Mouse (Mus musculus) intestine, embryonic 14.5 days (tissue): ENCODE results near the gene Pnpla6. TPM values are rescaled to one million over a fixed set of nuclear protein-coding genes. Genes with fewer than 3 reads are reported as not detected.

ENCODE experiments used
- ATAC-seq: fragments of 200-750 bp; cut with Nextera tagmentation; replicated peaks from 2 replicates; pipeline ENCODE4 v1.8.0; 2017; ENCODE audit warnings: low read depth, moderate number of reproducible peaks, moderate TSS enrichment, moderate library complexity; ENCODE audit not compliant: low FRiP score, low TSS enrichment
- DNase-seq: peaks from one replicate; pipeline ENCODE4 v3.0.0-alpha.2; 2018; ENCODE audit warnings: low spot score
- H3K27ac ChIP-seq: fragments of 300-500 bp; sonication (generic); 2 replicates; pipeline ENCODE4 v1.5.1; 2014; ENCODE audit warnings: low read depth, mild to moderate bottlenecking, control low read depth
- H3K27me3 ChIP-seq: fragments of 300-500 bp; sonication (generic); replicated peaks from 2 replicates; pipeline ENCODE4 v1.6.1; 2014; ENCODE audit warnings: low read length, control low read depth; ENCODE audit not compliant: control insufficient read depth, insufficient read depth
- H3K36me3 ChIP-seq: fragments of 300-500 bp; sonication (generic); 2 replicates; pipeline ENCODE4 v1.6.1; 2014; ENCODE audit warnings: low read length, control low read depth; ENCODE audit not compliant: control insufficient read depth, insufficient read depth
- H3K4me1 ChIP-seq: fragments of 300-500 bp; sonication (generic); replicated peaks from 2 replicates; pipeline ENCODE4 v1.6.1; 2014; ENCODE audit warnings: low read length, control low read depth, mixed read lengths; ENCODE audit not compliant: control insufficient read depth, insufficient read depth
- H3K4me2 ChIP-seq: fragments of 300-500 bp; sonication (generic); 2 replicates; pipeline ENCODE4 v1.6.1; 2014; ENCODE audit warnings: low read length
- H3K4me3 ChIP-seq: fragments of 300-500 bp; sonication (generic); 2 replicates; pipeline ENCODE4 v1.5.1; 2014; ENCODE audit warnings: low read depth, low read length, control low read depth, mixed read lengths
- H3K9ac ChIP-seq: fragments of 300-500 bp; sonication (generic); 2 replicates; pipeline ENCODE4 v1.6.1; 2014; ENCODE audit warnings: mild to moderate bottlenecking, low read length
- H3K9me3 ChIP-seq: fragments of 300-500 bp; sonication (generic); 2 replicates; pipeline ENCODE4 v1.6.1; 2016; ENCODE audit warnings: low read length, control low read depth; ENCODE audit not compliant: control insufficient read depth
- whole genome bisulfite sequencing: fragments of 180-500 bp; shearing (Covaris S2); extraction: QIAGEN DNeasy Blood & Tissue Kit; methylation state at CpG from one replicate; pipeline ENCODE4 v1.1.7; 2014; 5-methylcytosine and 5-hydroxymethylcytosine counted together
- polyA plus RNA-seq: library from polyadenylated mRNA; unstranded; fragments of >200 nt; fragmentation: Nextera tagmentation; extraction: Ambion mirVana; gene quantifications from 2 replicates; pipeline ENCODE4 v1.2.1, GENCODE M21; 2014

The Pnpla6 gene
- polyA plus RNA-seq, 1 experiment from 2014 or later: 26.7 TPM

DNA sequence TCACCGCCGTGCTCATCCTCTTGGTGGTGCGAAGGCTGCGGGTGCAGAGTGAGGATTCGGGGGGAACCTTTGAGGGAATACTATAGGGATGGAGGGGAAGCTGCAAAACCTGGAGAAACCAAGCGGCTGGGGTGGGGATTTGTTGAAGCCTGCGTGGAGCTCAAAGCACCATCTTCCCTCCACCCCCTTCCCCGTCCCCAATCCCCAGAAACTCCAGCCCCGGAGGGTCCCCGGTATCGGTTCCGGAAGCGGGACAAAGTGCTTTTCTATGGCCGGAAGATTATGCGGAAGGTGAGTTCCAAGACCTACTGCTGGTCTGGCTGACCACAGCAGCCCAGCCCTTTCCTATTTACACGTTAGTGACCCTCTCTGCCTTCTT is 1.9 kb downstream of the Pnpla6 start:
- Histone ChIP-seq H3K4me2 (peak overlapping the region; percentile 63), H3K9ac (peak overlapping the region; percentile 61), H3K36me3 (peaks cover 19% of the 10 kb centered on the region), H3K27ac (peak overlapping the region; percentile 74; the same call in 1 of the 2 replicates), H3K27me3 (no peaks in the 10 kb centered on the region), H3K9me3 (no peaks in the 10 kb centered on the region), H3K4me1 (no peaks in the 10 kb centered on the region), H3K4me3 (peak overlapping the region; percentile 73)
- DNase-seq: no peak
- ATAC-seq: no peak
- WGBS: 4% methylated on average over 16 of the region's 16 CpGs

DNA sequence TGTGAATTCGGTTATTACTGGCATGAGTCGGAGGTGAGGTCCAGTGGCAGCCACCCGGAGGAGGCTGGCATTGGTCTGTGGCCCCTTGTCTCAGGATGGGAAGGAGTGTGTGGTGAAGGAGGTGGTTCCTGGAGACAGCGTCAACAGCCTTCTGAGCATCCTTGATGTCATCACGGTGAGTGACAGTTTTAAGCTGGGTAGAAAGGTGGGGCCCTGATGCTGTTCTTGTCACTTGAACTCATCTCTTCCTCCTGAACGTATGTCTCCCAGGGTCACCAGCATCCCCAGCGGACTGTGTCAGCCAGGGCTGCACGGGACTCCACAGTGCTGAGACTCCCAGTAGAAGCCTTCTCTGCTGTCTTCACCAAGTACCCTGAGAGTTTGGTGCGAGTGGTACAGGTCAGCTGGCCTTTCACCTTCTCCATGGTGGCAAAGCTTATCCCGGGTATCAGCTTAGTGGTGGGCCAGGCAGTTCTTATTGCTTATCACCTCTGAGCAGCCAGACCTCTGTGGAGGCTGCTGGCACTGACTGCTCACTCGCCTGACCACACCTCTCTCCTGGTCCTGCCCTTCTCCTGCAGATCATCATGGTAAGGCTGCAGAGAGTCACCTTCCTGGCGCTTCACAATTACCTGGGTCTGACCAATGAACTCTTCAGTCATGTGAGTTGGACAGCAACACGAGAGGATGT is 7.0 kb downstream of the Pnpla6 start:
- no peak overlapping the region for H3K4me3 ChIP-seq
- H3K9ac ChIP-seq: no peak overlapping the region
- no peak for DNase-seq
- no peak overlapping the region for H3K27ac ChIP-seq
- H3K4me2 ChIP-seq: no peak overlapping the region
- no peaks in the 10 kb centered on the region for H3K27me3 ChIP-seq
- no peak for ATAC-seq
- WGBS: 90% methylated on average over 13 of the region's 13 CpGs
- H3K4me1 ChIP-seq: no peaks in the 10 kb centered on the region
- peaks cover 30% of the 10 kb centered on the region for H3K36me3 ChIP-seq
- no peaks in the 10 kb centered on the region for H3K9me3 ChIP-seq

DNA sequence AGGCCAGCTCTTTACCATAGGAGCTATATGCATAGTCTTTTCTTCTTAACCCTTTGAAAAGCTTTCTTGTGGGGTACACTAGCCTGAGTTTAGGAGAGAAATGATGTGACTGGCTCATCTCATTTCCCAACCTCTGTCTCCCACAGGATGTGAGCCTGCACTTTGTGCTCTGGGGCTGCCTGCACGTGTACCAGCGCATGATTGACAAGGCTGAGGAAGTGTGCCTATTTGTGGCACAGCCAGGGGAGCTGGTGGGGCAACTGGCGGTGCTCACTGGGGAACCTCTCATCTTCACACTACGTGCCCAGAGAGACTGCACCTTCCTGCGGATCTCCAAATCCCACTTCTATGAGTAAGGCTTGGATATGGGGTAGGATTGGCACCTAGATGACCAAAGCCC is 15.6 kb downstream of the Pnpla6 start:
- Histone ChIP-seq H3K36me3 (peaks cover 35% of the 10 kb centered on the region), H3K9ac (no peak overlapping the region), H3K4me1 (no peaks in the 10 kb centered on the region), H3K9me3 (no peaks in the 10 kb centered on the region), H3K27me3 (no peaks in the 10 kb centered on the region), H3K4me2 (no peak overlapping the region), H3K4me3 (no peak overlapping the region), H3K27ac (no peak overlapping the region)
- ATAC-seq (no peak), DNase-seq (no peak)
- 89% methylated on average over 5 of the region's 5 CpGs for WGBS

DNA sequence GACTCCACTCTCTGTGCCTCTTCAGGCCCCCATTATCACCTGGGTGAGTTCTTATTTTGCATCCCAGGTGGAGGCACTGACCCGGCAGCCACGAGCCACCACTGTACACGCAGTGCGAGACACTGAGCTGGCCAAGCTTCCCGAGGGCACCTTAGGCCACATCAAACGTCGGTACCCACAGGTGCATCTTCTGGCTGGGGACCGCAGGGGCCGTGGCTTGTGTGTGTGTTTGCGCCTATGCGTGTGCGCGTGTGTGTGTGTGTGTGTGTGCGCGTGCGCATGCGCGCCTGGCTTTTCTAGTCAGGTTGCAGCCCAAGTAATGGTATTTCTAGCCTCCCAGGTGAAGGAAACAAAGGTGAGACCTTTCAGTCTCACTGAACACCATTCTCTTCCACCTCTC is 16.8 kb downstream of the Pnpla6 start:
- no peaks in the 10 kb centered on the region for H3K9me3 ChIP-seq
- no peak overlapping the region for H3K4me2 ChIP-seq
- DNase-seq: no peak
- H3K27me3 ChIP-seq: no peaks in the 10 kb centered on the region
- no peaks in the 10 kb centered on the region for H3K4me1 ChIP-seq
- no peak overlapping the region for H3K4me3 ChIP-seq
- no peak overlapping the region for H3K27ac ChIP-seq
- H3K9ac ChIP-seq: no peak overlapping the region
- no peak for ATAC-seq
- peaks cover 45% of the 10 kb centered on the region for H3K36me3 ChIP-seq
- 92% methylated on average over 18 of the region's 18 CpGs for WGBS

DNA sequence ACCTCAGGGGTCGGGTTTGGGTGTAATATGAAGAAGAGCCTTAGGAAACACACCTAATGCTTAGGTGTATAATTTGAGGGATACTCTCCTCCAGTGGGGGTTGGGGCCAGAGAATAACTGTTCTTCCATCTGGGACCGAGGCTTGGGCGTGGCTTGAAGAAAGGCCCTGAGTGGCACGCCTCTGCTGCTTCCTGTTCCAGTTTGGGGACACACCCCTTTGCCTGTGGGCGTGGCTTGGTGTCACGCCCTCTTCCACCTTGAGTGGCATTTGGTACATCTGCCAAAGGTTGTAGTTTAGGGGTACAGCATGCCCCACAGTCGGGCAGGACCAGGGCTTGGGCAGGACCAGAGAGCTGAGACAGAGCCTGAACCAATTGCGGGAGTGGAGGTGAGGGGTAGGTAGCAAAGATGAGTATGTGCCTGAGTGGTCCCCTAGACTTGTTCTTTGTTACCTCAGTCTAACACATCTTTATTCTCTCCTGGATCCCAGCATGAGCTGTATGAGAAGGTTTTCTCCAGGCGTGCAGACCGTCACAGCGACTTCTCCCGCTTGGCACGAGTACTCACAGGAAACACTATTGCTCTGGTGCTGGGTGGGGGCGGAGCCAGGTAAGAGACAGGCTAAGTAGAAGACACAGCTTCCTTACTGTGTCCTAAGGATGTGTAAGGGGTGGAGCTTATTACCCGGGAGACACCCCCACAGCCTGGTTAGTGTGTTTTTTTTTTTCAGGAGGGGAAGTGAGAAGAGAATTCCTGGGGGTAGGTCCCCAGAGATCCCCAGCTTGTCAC is 21.1 kb downstream of the Pnpla6 start:
- WGBS: 67% methylated on average over 15 of the region's 15 CpGs
- Histone ChIP-seq H3K27ac (no peak overlapping the region), H3K4me2 (no peak overlapping the region), H3K9me3 (no peaks in the 10 kb centered on the region), H3K27me3 (no peaks in the 10 kb centered on the region), H3K9ac (no peak overlapping the region), H3K36me3 (peaks cover 74% of the 10 kb centered on the region), H3K4me3 (no peak overlapping the region), H3K4me1 (no peaks in the 10 kb centered on the region)
- no peak for DNase-seq
- no peak; the same call in 1 of the 2 replicates for ATAC-seq

DNA sequence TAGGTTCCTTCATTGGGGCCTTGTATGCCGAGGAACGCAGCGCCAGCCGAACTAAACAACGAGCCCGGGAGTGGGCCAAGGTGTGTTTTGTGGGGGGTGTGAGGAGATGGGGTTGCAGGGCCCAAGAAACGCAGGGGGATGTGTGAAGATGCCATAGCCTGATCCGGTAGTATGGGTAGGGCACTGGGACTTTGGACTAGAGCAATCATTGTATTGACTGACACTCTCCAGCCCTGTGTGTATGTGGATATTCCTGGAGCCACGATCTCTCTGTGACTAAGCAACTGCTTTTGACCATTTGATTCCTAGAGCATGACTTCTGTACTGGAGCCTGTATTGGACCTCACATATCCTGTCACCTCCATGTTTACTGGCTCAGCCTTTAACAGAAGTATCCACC is 21.8 kb downstream of the Pnpla6 start:
- Histone ChIP-seq H3K9me3 (no peaks in the 10 kb centered on the region), H3K4me1 (no peaks in the 10 kb centered on the region), H3K4me3 (no peak overlapping the region), H3K9ac (no peak overlapping the region), H3K27ac (no peak overlapping the region), H3K4me2 (no peak overlapping the region), H3K36me3 (peaks cover 73% of the 10 kb centered on the region), H3K27me3 (no peaks in the 10 kb centered on the region)
- no peak for ATAC-seq
- peak; percentile 20 for DNase-seq
- 91% methylated on average over 9 of the region's 9 CpGs for WGBS

DNA sequence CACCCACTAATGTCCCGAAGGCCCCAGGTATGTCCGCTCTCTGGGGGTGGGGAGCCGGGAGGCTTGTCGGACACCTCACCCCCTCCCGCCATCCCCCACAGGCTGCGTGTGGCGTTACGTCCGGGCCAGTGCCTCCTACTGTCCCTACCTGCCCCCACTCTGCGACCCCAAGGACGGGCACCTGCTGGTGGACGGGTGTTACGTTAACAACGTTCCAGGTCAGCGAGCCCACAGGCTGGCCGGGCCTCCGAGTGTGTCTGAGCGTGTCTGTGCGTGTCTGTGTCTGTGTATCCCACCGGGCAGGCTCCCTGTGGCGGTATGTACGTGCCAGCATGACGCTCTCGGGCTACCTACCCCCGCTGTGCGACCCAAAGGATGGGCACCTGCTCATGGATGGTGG is 22.5 kb downstream of the Pnpla6 start:
- Histone ChIP-seq H3K27ac (no peak overlapping the region), H3K4me1 (no peaks in the 10 kb centered on the region), H3K4me2 (no peak overlapping the region), H3K27me3 (no peaks in the 10 kb centered on the region), H3K9ac (no peak overlapping the region), H3K4me3 (no peak overlapping the region), H3K9me3 (no peaks in the 10 kb centered on the region), H3K36me3 (peaks cover 67% of the 10 kb centered on the region)
- 94% methylated on average over 26 of the region's 26 CpGs for WGBS
- ATAC-seq: no peak
- no peak for DNase-seq

DNA sequence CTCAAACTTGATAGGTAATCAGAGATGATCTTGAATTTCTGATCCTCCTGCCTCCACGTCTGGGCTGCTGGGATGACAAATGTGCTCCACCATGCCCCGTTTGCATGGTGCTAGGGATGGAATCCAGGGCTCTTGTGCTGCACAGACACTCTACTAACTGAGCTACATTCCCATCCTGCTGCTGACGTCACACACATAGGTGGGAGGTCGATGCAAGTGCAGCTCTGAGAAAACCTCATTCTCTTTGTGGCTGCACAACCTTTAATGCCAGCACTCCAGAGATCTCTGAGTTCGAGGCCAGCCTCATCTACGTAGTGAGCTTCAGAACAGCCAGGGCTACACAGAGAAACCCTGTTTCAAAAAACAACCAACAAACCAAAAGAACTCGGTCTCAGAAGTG is 24.0 kb downstream of the Pnpla6 start:
- WGBS: 85% methylated on average over 7 of the region's 7 CpGs
- H3K4me1 ChIP-seq: no peaks in the 10 kb centered on the region
- no peak overlapping the region for H3K4me2 ChIP-seq
- H3K27ac ChIP-seq: no peak overlapping the region
- ATAC-seq: no peak
- no peaks in the 10 kb centered on the region for H3K27me3 ChIP-seq
- H3K4me3 ChIP-seq: no peak overlapping the region
- no peaks in the 10 kb centered on the region for H3K9me3 ChIP-seq
- H3K9ac ChIP-seq: no peak overlapping the region
- no peak for DNase-seq
- H3K36me3 ChIP-seq: peaks cover 70% of the 10 kb centered on the region

DNA sequence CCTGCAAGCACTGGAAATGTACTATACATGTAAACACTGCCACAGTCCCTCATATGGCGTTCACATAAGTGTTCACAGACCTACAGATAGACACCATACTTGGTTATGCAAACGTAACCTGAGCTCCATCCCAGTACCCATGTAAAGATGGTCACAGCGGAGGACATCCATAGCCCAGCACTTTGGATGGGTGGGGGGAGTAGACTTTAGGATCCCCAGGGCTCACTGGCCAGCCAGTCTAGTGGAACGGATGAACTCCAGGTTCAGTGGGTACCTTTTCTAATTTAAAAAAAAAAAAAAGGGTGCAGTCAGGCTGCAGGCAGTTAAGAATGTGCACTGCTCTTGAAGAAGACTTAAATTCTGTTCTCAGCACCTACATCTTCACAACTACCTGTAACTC is 24.9 kb downstream of the Pnpla6 start:
- no peaks in the 10 kb centered on the region for H3K27me3 ChIP-seq
- ATAC-seq (no peak), DNase-seq (peak; percentile 23)
- H3K27ac ChIP-seq: no peak overlapping the region
- H3K36me3 ChIP-seq: peaks cover 77% of the 10 kb centered on the region
- no peak overlapping the region for H3K4me3 ChIP-seq
- H3K4me2 ChIP-seq: no peak overlapping the region
- 0 out of 2 replicates have a peak, but pooled peaks cover 2% of the 10 kb centered on the region for H3K9me3 ChIP-seq
- no peak overlapping the region for H3K9ac ChIP-seq
- H3K4me1 ChIP-seq: no peaks in the 10 kb centered on the region
- WGBS: 90% methylated on average over 4 of the region's 4 CpGs
